Mouse (Mus musculus) forebrain, embryonic 11.5 days (tissue): Measurements from ENCODE around the gene Camk1d. TPM values are rescaled to one million over a fixed set of nuclear protein-coding genes. Genes with fewer than 3 reads are reported as not detected.

ENCODE experiments used
- ATAC-seq: fragments of 200-750 bp; cut with Nextera tagmentation; replicated peaks from 2 replicates; pipeline ENCODE4 v1.8.0; 2017; ENCODE audit warnings: moderate TSS enrichment; ENCODE audit not compliant: low FRiP score
- DNase-seq: peaks from one replicate; pipeline ENCODE4 v3.0.0-alpha.2; 2017; ENCODE audit warnings: low spot score
- H3K27ac ChIP-seq: fragments of 300-500 bp; sonication (generic); 2 replicates; pipeline ENCODE4 v1.5.1; 2014; ENCODE audit warnings: low read depth, low read length
- H3K27me3 ChIP-seq: fragments of 300-500 bp; sonication (generic); 2 replicates; pipeline ENCODE4 v1.6.1; 2014; ENCODE audit warnings: mild to moderate bottlenecking, low read length, mixed read lengths; ENCODE audit not compliant: control insufficient read depth, insufficient read depth
- H3K36me3 ChIP-seq: fragments of 300-500 bp; sonication (generic); 2 replicates; pipeline ENCODE4 v1.6.1; 2014; ENCODE audit warnings: mild to moderate bottlenecking, low read length, moderate library complexity, mixed read lengths; ENCODE audit not compliant: control insufficient read depth, insufficient read depth
- H3K4me1 ChIP-seq: fragments of 300-500 bp; sonication (generic); replicated peaks from 2 replicates; pipeline ENCODE4 v1.6.1; 2014; ENCODE audit warnings: low read length, mixed read lengths; ENCODE audit not compliant: control insufficient read depth, insufficient read depth
- H3K4me2 ChIP-seq: fragments of 300-500 bp; sonication (generic); 2 replicates; pipeline ENCODE4 v1.6.1; 2014; ENCODE audit warnings: low read depth, mild to moderate bottlenecking, low read length, moderate library complexity, mixed read lengths; ENCODE audit not compliant: severe bottlenecking
- H3K4me3 ChIP-seq: fragments of 300-500 bp; sonication (generic); 2 replicates; pipeline ENCODE4 v1.5.1; 2014; ENCODE audit warnings: low read depth, low read length
- H3K9ac ChIP-seq: fragments of 300-500 bp; sonication (generic); 2 replicates; pipeline ENCODE4 v1.6.1; 2014; ENCODE audit warnings: low read length
- H3K9me3 ChIP-seq: fragments of 300-500 bp; sonication (generic); 2 replicates; pipeline ENCODE4 v1.6.1; 2016; ENCODE audit warnings: low read length, mixed read lengths; ENCODE audit not compliant: control insufficient read depth
- WGBS: fragments of 180-500 bp; shearing (Covaris S2); extraction: QIAGEN DNeasy Blood & Tissue Kit; methylation state at CpG from one replicate; pipeline ENCODE4 v1.1.7; 2014; 5-methylcytosine and 5-hydroxymethylcytosine counted together
- polyA plus RNA-seq: library from polyadenylated mRNA; unstranded; fragments of >200 nt; fragmentation: Nextera tagmentation; extraction: Ambion mirVana; gene quantifications from 2 replicates; pipeline ENCODE4 v1.2.1, GENCODE M21; 2014

Camk1d gene
- polyA plus RNA-seq, 1 experiment from 2014 or later, result 2.2 TPM

- Histone ChIP-seq H3K4me2 (no peak overlapping the region), H3K27ac (no peak overlapping the region), H3K27me3 (peaks cover 8% of the 10 kb centered on the region), H3K9ac (no peak overlapping the region), H3K9me3 (no peaks in the 10 kb centered on the region; the same call in 1 of the 2 replicates), H3K4me3 (no peak overlapping the region), H3K4me1 (peaks cover 7% of the 10 kb centered on the region; the same call in 1 of the 2 replicates), H3K36me3 (no peaks in the 10 kb centered on the region)
- WGBS, result 93% methylated on average over 6 of the region's 6 CpGs
- no peak for ATAC-seq
- DNase-seq, result no peak
Measured at GRCm38 (mm10) chr2:5717675-5718074, 3.4 kb upstream of the Camk1d start.

- Histone ChIP-seq H3K27ac (no peak overlapping the region), H3K9ac (no peak overlapping the region), H3K36me3 (no peaks in the 10 kb centered on the region), H3K9me3 (no peaks in the 10 kb centered on the region; the same call in 1 of the 2 replicates), H3K4me1 (peaks cover 7% of the 10 kb centered on the region; the same call in 1 of the 2 replicates), H3K27me3 (peaks cover 14% of the 10 kb centered on the region), H3K4me3 (no peak overlapping the region), H3K4me2 (peak overlapping the region; percentile 100; the same call in 1 of the 2 replicates)
- ATAC-seq (no peak), DNase-seq (no peak)
- 27% methylated on average over 2 of the region's 2 CpGs for WGBS
Measured at GRCm38 (mm10) chr2:5715544-5715943, 1.2 kb upstream of the Camk1d start.

GRCm38 (mm10) chr2:5715054-5715410 is 717 bp upstream of the Camk1d start:
- H3K4me1 ChIP-seq, result peaks cover 7% of the 10 kb centered on the region; the same call in 1 of the 2 replicates
- under 1% methylated on average over 19 of the region's 19 CpGs for WGBS
- DNase-seq (no peak), ATAC-seq (peak; percentile 28)
- no peaks in the 10 kb centered on the region for H3K36me3 ChIP-seq
- H3K4me3 ChIP-seq, result peak overlapping the region; percentile 70
- peak overlapping the region; percentile 68 for H3K9ac ChIP-seq
- peak overlapping the region; percentile 100 for H3K4me2 ChIP-seq
- no peak overlapping the region for H3K27ac ChIP-seq
- H3K27me3 ChIP-seq, result peaks cover 14% of the 10 kb centered on the region
- H3K9me3 ChIP-seq, result no peaks in the 10 kb centered on the region; the same call in 1 of the 2 replicates

- Histone ChIP-seq H3K4me1 (peaks cover 7% of the 10 kb centered on the region; the same call in 1 of the 2 replicates), H3K4me2 (peak overlapping the region; percentile 100), H3K27me3 (peaks cover 14% of the 10 kb centered on the region), H3K9me3 (no peaks in the 10 kb centered on the region; the same call in 1 of the 2 replicates), H3K4me3 (peak overlapping the region; percentile 70), H3K9ac (peak overlapping the region; percentile 68), H3K36me3 (no peaks in the 10 kb centered on the region), H3K27ac (no peak overlapping the region)
- ATAC-seq (peak; percentile 22), DNase-seq (peak; percentile 60)
- under 1% methylated on average over 49 of the region's 49 CpGs for WGBS
Measured at GRCm38 (mm10) chr2:5713325-5714210, 747 bp downstream of the Camk1d start.

- Histone ChIP-seq H3K27me3 (peaks cover 14% of the 10 kb centered on the region), H3K4me3 (no peak overlapping the region), H3K4me1 (peaks cover 7% of the 10 kb centered on the region; the same call in 1 of the 2 replicates), H3K36me3 (no peaks in the 10 kb centered on the region), H3K9me3 (no peaks in the 10 kb centered on the region; the same call in 1 of the 2 replicates), H3K4me2 (no peak overlapping the region), H3K9ac (no peak overlapping the region), H3K27ac (no peak overlapping the region)
- DNase-seq (no peak), ATAC-seq (no peak)
- 50% methylated on average over 7 of the region's 7 CpGs for WGBS
Measured at GRCm38 (mm10) chr2:5712255-5712654, 2.1 kb downstream of the Camk1d start.

- Histone ChIP-seq H3K4me3 (no peak overlapping the region), H3K4me2 (no peak overlapping the region), H3K27me3 (peaks cover 14% of the 10 kb centered on the region), H3K9me3 (no peaks in the 10 kb centered on the region), H3K9ac (no peak overlapping the region), H3K36me3 (no peaks in the 10 kb centered on the region), H3K27ac (no peak overlapping the region), H3K4me1 (peaks cover 5% of the 10 kb centered on the region; the same call in 1 of the 2 replicates)
- DNase-seq (no peak), ATAC-seq (no peak)
- WGBS, result 90% methylated on average over 4 of the region's 4 CpGs
Measured at GRCm38 (mm10) chr2:5709911-5710310, 4.4 kb downstream of the Camk1d start.

DNA sequence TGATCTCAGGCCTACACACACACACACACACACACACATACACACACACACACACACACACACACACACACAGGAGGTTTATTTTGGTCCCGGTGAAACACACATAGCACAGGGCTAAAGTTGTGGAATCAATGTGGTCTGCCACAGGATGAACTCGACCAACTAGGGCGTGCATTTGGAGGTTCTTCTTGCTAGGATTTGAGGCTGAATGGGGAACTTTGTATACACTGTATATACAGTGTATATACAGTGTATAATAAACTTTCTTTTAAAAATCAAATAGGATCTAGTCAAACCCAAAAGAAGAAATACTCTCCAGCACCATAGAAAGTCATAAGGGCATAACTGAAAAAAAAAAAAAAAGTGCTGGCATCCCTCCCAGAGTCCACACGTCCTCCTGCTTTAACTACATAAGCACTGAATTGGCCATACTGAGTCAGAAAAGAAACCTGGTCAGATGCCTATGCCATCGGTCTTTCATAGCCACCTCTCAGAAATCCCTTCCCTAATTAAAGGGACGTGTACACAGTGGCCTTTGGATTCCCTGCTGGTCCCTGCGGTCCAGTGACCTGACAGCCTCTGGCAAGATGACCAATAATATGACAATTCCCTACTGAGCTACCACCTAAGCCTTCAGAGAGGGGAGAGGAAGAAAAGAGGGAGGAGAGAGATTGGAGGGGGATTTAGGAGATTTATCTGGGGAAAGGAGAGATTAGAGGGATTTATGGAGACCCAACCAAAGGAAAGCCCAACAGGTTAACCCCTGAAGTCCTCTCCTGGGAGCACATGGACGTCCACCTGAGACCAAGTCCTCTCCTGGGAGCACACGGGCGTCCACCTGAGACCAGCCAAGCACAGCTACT is 6.2 kb downstream of the Camk1d start:
- Histone ChIP-seq H3K4me2 (no peak overlapping the region), H3K27me3 (peaks cover 10% of the 10 kb centered on the region), H3K9ac (no peak overlapping the region), H3K36me3 (no peaks in the 10 kb centered on the region), H3K4me3 (no peak overlapping the region), H3K27ac (no peak overlapping the region), H3K4me1 (no peaks in the 10 kb centered on the region; the same call in 1 of the 2 replicates), H3K9me3 (no peaks in the 10 kb centered on the region)
- WGBS, result 59% methylated on average over 10 of the region's 10 CpGs
- ATAC-seq, result no peak
- DNase-seq, result no peak

DNA sequence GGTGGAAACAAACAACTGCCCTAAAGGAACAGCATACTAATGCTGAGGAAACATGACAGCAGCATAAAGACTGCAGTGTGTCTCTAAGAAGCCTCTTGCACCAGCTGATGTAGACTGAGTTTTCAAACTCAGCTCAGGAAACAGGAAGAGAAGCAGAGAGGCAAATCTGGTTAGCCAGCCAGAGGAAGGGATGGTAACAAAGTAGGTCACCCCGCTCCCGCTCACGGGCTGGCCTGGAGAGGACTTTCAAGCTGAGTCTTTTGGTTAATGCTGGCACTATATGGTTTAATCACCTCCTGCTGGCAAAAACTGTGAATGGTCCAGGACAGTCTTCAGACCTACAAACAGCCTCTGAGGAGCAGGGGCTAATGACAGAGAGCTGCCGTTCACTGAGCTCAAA is 7.7 kb downstream of the Camk1d start:
- WGBS, result 79% methylated on average over 4 of the region's 4 CpGs
- no peak overlapping the region for H3K27ac ChIP-seq
- no peak for ATAC-seq
- DNase-seq, result no peak
- no peaks in the 10 kb centered on the region; the same call in 1 of the 2 replicates for H3K27me3 ChIP-seq
- H3K4me1 ChIP-seq, result no peaks in the 10 kb centered on the region
- no peak overlapping the region for H3K9ac ChIP-seq
- H3K9me3 ChIP-seq, result no peaks in the 10 kb centered on the region
- H3K4me3 ChIP-seq, result no peak overlapping the region
- no peak overlapping the region for H3K4me2 ChIP-seq
- H3K36me3 ChIP-seq, result no peaks in the 10 kb centered on the region
